Mouse (Mus musculus): ENCODE measurements around the gene Cfap61. TPM values are rescaled to one million over a fixed set of nuclear protein-coding genes. Genes with fewer than 3 reads are reported as not detected.

The Cfap61 gene
- polyA plus RNA-seq, 1 experiment from 2014 or later = not detected

DNA sequence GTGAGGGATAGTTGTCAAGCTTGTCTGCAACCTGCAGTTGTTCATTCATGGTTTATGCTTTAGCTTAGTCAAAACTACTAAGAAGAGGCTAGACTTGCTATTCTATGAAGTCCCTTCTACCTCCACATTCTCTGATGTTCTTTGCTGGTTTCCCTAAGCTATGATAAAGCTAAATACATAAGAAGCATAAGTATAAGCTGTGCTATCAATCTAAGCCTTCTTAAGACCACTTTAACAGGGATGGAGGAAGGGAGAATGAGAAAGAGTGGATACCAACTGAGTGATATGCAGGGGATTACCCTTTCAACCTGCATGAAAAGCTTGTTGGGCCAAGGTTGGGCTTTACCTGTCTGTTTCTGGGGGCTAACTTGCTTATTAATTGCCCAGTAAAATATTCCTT, 321.1 kb downstream of the Cfap61 start:
- no peaks in the 10 kb centered on the region for H3K4me1 ChIP-seq (ENCODE audit: insufficient read depth)
- H3K36me3 ChIP-seq (replicated peaks; ENCODE audit: insufficient read depth, low read length) = 0 out of 2 replicates have a peak, but pooled peaks cover 7% of the 10 kb centered on the region
- no peak overlapping the region for H3K9ac ChIP-seq (replicated peaks)

GRCm38 (mm10) chr2:146256321-146256875, 321.8 kb downstream of the Cfap61 start:
- H3K36me3 ChIP-seq (replicated peaks; ENCODE audit: insufficient read depth, low read length) = 0 out of 2 replicates have a peak, but pooled peaks cover 7% of the 10 kb centered on the region
- no peaks in the 10 kb centered on the region for H3K4me1 ChIP-seq (ENCODE audit: insufficient read depth)
- H3K27me3 ChIP-seq (ENCODE audit: insufficient read depth, low read length) = no peaks in the 10 kb centered on the region
- H3K4me2 ChIP-seq (ENCODE audit: low read depth, low read length) = no peak overlapping the region
- ATAC-seq (no peak), DNase-seq (no peak)
- TF ChIP-seq EP300 (IDR thresholded peaks at IDR 0.05; ENCODE audit: low read depth) = no peak
- TF ChIP-seq CTCF (IDR thresholded peaks at IDR 0.05; ENCODE audit: low read depth) = peak; percentile 39
- H3K9ac ChIP-seq (replicated peaks) = no peak overlapping the region
- 69% methylated on average over 3 of the region's 3 CpGs for WGBS (ENCODE audit: insufficient replicate concordance)
- H3K9me3 ChIP-seq (ENCODE audit: low read length) = no peaks in the 10 kb centered on the region
- no peak overlapping the region for H3K4me3 ChIP-seq (ENCODE audit: low read depth, low read length)
- H3K27ac ChIP-seq (ENCODE audit: low read depth) = no peak overlapping the region

More for the DNA sequence above, 321.1 kb downstream of the Cfap61 start:
- DNase-seq (no peak), ATAC-seq (no peak)
- no peak overlapping the region for H3K4me2 ChIP-seq (ENCODE audit: low read depth, low read length)
- no peaks in the 10 kb centered on the region for H3K27me3 ChIP-seq (ENCODE audit: insufficient read depth, low read length)
- no peak overlapping the region for H3K4me3 ChIP-seq (ENCODE audit: low read depth, low read length)
- no peaks in the 10 kb centered on the region for H3K9me3 ChIP-seq (ENCODE audit: low read length)
- no peak overlapping the region for H3K27ac ChIP-seq (ENCODE audit: low read depth)
- TF ChIP-seq CTCF (IDR thresholded peaks at IDR 0.05; ENCODE audit: low read depth) (no peak), EP300 (IDR thresholded peaks at IDR 0.05; ENCODE audit: low read depth) (no peak)

DNA sequence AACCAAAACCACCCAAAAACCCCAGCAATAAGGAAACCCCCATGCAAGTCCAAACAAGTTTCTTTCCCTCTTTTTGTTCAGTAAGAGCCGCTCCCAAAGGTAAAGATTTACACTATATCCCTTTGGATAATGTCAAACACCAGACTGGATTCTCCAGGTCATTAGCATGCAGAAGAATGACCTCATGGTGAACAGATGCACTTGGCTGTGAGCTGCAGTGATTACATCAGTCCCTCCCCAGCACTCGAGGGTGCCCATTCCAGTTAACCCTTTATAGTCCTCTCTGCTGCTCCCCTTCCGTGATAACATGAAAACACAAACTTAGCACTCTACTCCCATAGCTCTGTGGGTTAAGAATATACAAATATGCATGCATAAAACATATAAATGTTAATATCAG, 322.5 kb downstream of the Cfap61 start:
- H3K9me3 ChIP-seq (ENCODE audit: low read length) = no peaks in the 10 kb centered on the region
- H3K4me1 ChIP-seq (ENCODE audit: insufficient read depth) = no peaks in the 10 kb centered on the region
- ATAC-seq (peak; percentile 40; the same call in 1 of the 2 replicates), DNase-seq (no peak)
- H3K4me2 ChIP-seq (ENCODE audit: low read depth, low read length) = no peak overlapping the region
- no peak overlapping the region for H3K9ac ChIP-seq (replicated peaks)
- 53% methylated on average over 3 of the region's 3 CpGs for WGBS (ENCODE audit: insufficient replicate concordance)
- TF ChIP-seq EP300 (IDR thresholded peaks at IDR 0.05; ENCODE audit: low read depth) (no peak), CTCF (IDR thresholded peaks at IDR 0.05; ENCODE audit: low read depth) (no peak)
- H3K27ac ChIP-seq (ENCODE audit: low read depth) = no peak overlapping the region
- H3K27me3 ChIP-seq (ENCODE audit: insufficient read depth, low read length) = no peaks in the 10 kb centered on the region
- H3K36me3 ChIP-seq (replicated peaks; ENCODE audit: insufficient read depth, low read length) = 0 out of 2 replicates have a peak, but pooled peaks cover 7% of the 10 kb centered on the region
- H3K4me3 ChIP-seq (ENCODE audit: low read depth, low read length) = no peak overlapping the region

- no peaks in the 10 kb centered on the region for H3K27me3 ChIP-seq (ENCODE audit: insufficient read depth, low read length)
- ATAC-seq (no peak), DNase-seq (no peak)
- H3K9me3 ChIP-seq (ENCODE audit: low read length) = no peaks in the 10 kb centered on the region
- H3K4me3 ChIP-seq (ENCODE audit: low read depth, low read length) = no peak overlapping the region
- H3K4me2 ChIP-seq (ENCODE audit: low read depth, low read length) = no peak overlapping the region
- 0 out of 2 replicates have a peak, but pooled peaks cover 7% of the 10 kb centered on the region for H3K36me3 ChIP-seq (replicated peaks; ENCODE audit: insufficient read depth, low read length)
- TF ChIP-seq CTCF (IDR thresholded peaks at IDR 0.05; ENCODE audit: low read depth) = no peak
- TF ChIP-seq EP300 (IDR thresholded peaks at IDR 0.05; ENCODE audit: low read depth) = no peak
- no peak overlapping the region for H3K27ac ChIP-seq (ENCODE audit: low read depth)
- no peaks in the 10 kb centered on the region for H3K4me1 ChIP-seq (ENCODE audit: insufficient read depth)
- no peak overlapping the region for H3K9ac ChIP-seq (replicated peaks)
- 86% methylated on average over 3 of the region's 3 CpGs for WGBS (ENCODE audit: insufficient replicate concordance)
These were observed 323.0 kb downstream of the Cfap61 start for GRCm38 (mm10) chr2:146257609-146258008.

DNA sequence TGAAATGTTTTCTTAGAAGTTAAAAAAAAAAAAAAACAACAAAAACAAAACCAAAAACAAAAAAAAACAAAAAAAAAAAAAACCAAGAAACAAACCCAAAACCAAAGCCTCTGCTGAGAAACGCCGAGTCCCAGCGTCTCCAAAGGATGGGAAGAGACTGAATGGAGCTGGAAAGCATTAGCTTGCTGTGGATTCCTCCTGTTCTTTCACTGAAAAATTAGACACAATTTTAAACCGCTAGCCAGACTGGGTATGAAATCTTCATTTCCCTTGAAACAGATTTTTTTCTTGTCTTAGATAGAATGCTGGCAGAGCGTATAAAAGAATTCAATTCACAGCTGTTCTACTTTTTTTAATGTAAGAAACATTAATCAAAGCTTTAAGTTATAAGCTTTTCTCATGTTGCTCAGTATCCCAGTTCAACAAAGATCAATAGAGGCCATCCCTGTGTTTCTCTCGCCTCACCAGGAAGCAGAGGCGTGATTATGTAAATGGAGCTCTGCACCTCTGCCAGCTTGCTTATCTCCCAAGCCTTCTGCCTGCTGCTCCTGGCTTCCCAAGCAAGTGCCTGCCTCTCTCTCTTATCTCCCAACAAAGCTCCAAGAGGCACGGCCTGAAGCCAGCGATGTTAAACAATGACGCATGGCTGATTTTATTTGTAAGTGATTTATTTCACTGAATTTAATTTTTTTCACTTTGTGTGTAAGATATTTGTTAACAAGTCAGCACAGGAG, 324.3 kb downstream of the Cfap61 start:
- no peaks in the 10 kb centered on the region for H3K4me1 ChIP-seq (ENCODE audit: insufficient read depth)
- H3K9ac ChIP-seq (replicated peaks) = no peak overlapping the region
- no peak overlapping the region for H3K27ac ChIP-seq (ENCODE audit: low read depth)
- no peaks in the 10 kb centered on the region for H3K9me3 ChIP-seq (ENCODE audit: low read length)
- no peaks in the 10 kb centered on the region for H3K36me3 ChIP-seq (replicated peaks; ENCODE audit: insufficient read depth, low read length)
- H3K4me3 ChIP-seq (ENCODE audit: low read depth, low read length) = no peak overlapping the region
- WGBS (ENCODE audit: insufficient replicate concordance) = 56% methylated on average over 10 of the region's 10 CpGs
- TF ChIP-seq CTCF (IDR thresholded peaks at IDR 0.05; ENCODE audit: low read depth) = no peak
- TF ChIP-seq EP300 (IDR thresholded peaks at IDR 0.05; ENCODE audit: low read depth) = no peak
- peak; percentile 41; the same call in 1 of the 2 replicates for ATAC-seq
- no peak for DNase-seq
- no peak overlapping the region for H3K4me2 ChIP-seq (ENCODE audit: low read depth, low read length)
- H3K27me3 ChIP-seq (ENCODE audit: insufficient read depth, low read length) = no peaks in the 10 kb centered on the region

GRCm38 (mm10) chr2:146259787-146260560, 325.4 kb downstream of the Cfap61 start:
- Histone ChIP-seq H3K36me3 (replicated peaks; ENCODE audit: insufficient read depth, low read length) (no peaks in the 10 kb centered on the region; the same call in 1 of the 2 replicates), H3K27ac (ENCODE audit: low read depth) (no peak overlapping the region), H3K4me1 (ENCODE audit: insufficient read depth) (no peaks in the 10 kb centered on the region), H3K27me3 (ENCODE audit: insufficient read depth, low read length) (no peaks in the 10 kb centered on the region), H3K4me2 (ENCODE audit: low read depth, low read length) (no peak overlapping the region), H3K4me3 (ENCODE audit: low read depth, low read length) (no peak overlapping the region), H3K9me3 (ENCODE audit: low read length) (no peaks in the 10 kb centered on the region), H3K9ac (replicated peaks) (no peak overlapping the region)
- ATAC-seq (no peak), DNase-seq (no peak)
- 70% methylated on average over 18 of the region's 18 CpGs for WGBS (ENCODE audit: insufficient replicate concordance)
- TF ChIP-seq EP300 (IDR thresholded peaks at IDR 0.05; ENCODE audit: low read depth) = no peak
- TF ChIP-seq CTCF (IDR thresholded peaks at IDR 0.05; ENCODE audit: low read depth) = no peak

Data from liver, postnatal 0 days (tissue).